Mouse (Mus musculus) adrenal gland, postnatal 14 days (tissue): ENCODE data around the gene Btg3. TPM values are rescaled to one million over a fixed set of nuclear protein-coding genes. Genes with fewer than 3 reads are reported as not detected.

Experiments used
- DNase-seq: peaks from one replicate; pipeline ENCODE4 v3.0.0; 2021; ENCODE audit warnings: mixed read lengths
- total RNA-seq: library from RNA; stranded (reverse); gene quantifications from 2 replicates; pipeline ENCODE4 v1.2.3, GENCODE M21; 2021

Btg3 gene
- total RNA-seq, 1 experiment from 2014 or later, result 29.6 TPM

DNA sequence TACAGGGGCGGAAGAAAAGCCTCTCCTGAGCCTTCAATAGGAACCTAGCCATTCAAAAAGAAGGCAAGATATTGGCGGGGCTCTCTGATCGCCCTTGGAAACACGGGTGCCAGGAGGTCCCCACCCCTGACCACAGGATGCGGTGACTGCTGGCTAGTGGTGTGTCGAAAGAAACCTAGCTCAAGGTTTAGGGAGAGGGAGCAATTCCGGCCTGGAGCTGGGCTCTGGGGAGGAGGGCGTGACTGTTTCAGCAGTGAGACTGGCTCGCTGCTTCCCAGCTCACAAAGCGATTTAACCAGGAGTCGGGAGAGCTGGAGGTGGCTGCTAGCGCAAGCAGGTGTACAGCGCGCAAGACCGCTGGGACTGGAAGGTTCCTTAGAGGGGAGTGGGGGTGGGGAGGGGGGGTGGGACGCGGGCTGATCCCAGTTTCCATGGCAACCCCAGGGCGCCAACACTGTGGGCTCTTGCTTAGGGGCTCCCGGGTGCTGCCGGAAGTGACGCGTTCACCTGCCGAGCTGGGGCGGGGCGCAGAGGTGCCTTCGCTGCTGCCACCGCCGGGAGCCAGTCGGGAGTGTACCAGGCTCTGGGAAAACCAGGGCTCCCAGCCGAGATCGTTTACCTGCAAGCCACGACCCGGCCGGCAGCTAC lies 75.7 kb downstream of the Btg3 start, which contains the start of gene Cxadr:
Gene Cxadr, plus strand, starts transcription at position 307 of the 648 bp plus-strand sequence.
- DNase-seq, result peak; percentile 60

DNA sequence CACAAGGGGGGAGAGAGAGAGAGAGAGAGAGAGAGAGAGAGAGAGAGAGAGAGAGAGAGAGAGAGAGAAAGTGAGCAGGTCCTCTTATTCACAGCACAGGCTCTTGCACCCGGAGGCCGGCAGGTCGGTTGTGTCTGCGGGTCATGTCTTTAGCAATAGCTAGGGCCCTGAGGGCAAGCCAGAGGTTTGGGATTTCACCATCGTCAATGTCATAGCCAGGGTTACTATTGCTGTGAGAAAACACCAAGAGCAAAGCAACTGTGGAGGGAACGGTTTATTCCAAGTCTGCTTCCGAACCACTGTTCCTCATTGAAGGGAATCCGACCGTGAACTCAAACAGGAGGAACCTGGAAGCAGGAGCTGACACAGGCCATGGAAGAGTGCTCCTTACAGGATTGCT lies 80.9 kb downstream of the Btg3 start:
- peak; percentile 77 for DNase-seq

DNA sequence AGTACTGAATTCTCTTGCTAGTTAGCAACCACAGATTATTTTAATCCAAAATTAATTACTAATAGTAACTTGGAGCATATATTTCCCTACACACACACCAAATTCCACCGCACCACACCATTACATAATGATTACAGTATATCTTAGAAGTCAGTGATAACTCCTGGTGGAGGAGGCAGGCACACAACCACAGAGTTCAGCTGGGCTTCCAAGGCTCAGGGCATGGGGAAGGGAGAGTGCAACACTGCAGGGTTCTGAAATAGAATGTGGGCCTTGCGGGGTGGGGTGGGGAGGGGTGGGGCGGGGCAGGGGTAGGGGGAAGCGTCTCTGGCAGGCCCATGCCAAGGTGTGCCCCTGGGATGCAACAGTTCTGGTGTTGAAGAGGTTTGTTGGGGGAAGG lies 81.4 kb downstream of the Btg3 start:
- DNase-seq, result no peak

DNA sequence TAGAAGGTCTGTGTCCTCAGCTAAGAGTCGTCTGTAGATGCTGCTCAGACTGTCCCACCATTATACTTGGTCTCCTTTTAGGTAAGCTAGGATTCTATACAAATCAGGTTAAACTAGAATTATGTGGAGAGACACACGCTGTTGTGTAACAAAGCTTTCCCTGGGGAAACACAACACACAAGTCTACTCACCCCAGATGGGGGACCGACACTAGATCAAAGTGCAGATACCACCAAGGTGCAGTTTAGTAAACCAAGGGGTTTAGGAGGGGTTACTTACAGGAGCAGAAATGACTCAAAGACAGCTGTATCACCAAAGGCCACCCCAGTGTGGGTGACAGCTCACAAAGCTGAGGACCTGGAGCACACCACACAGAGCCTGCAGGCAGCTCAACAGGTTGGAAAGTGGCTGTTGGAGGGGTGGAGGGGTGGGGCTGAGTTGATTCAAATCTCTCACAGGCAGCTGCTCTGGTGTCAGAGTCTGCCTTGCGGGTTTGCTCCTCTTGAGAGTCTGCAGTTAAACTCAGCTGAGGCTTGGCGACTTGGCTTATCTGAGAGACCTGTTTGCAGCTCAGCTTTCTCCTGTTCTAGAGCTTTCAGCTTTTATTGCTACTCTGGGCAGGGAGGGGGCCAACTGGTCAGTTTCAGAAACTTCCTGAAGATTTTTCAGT lies 82.3 kb downstream of the Btg3 start:
- DNase-seq, result no peak

DNA sequence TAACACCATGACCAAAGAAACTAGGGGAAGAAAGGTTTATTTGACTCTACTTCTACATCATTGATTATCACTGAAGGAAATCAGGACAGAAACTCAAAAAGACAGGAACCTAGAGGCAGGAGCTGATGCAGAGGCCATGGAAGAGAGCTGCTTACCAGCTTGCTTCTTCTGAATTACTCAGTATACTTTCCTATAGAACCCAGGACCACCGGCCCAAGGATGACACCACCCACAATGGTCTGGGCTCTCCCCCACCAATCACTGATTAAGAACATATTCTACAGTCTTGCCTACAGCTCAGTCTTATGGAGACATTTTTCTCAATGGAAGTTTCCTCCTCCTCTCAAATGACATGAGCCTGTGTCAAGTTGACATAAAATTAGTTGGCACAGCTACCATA lies 82.9 kb downstream of the Btg3 start:
- DNase-seq, result no peak

DNA sequence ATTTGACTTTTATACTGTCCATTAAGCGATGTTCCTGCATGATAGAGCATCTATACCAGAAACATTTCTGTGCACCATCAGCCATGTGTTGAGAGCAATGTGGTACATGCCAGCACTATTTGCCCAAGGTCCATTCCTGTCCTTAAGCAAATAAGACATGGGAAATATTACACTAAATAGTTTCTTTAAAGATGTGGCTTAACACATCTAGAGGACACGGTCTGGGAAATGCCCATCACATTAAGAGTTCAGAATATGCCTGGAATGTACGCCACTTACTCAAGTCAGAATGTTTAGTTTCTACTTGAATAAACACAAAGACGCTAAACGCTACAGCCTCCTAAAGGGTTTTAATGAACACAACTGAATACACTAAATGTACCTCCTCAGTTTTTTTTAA lies 93.8 kb downstream of the Btg3 start:
- no peak for DNase-seq

Other genes starting within 250 kb of the Btg3 start
- gene Cxadr, start 75.7 kb downstream of the Btg3 start, total RNA-seq, result 14.6 and 17.2 TPM in 2 replicates
- 27.0 and 39.0 TPM in 2 replicates for gene D16Ertd472e, start 199.5 kb upstream of the Btg3 start, total RNA-seq